Mouse (Mus musculus) liver, embryonic 16.5 days (tissue): ENCODE measurements around the gene H6pd. TPM values are rescaled to one million over a fixed set of nuclear protein-coding genes. Genes with fewer than 3 reads are reported as not detected.

Experiments used
- ATAC-seq: fragments of 200-750 bp; cut with Nextera tagmentation; 2 replicates; pipeline ENCODE4 v1.8.0; 2017; ENCODE audit warnings: low read depth, mild to moderate bottlenecking, moderate number of reproducible peaks, moderate library complexity
- H3K27ac ChIP-seq: fragments of 300-500 bp; sonication (generic); 2 replicates; pipeline ENCODE4 v1.5.1; 2014; ENCODE audit warnings: mild to moderate bottlenecking, low read length
- H3K27me3 ChIP-seq: fragments of 300-500 bp; sonication (generic); 2 replicates; pipeline ENCODE4 v1.6.1; 2014; ENCODE audit warnings: low read depth, low read length, mixed read lengths; ENCODE audit not compliant: control insufficient read depth, insufficient read depth
- H3K36me3 ChIP-seq: fragments of 300-500 bp; sonication (generic); 2 replicates; pipeline ENCODE4 v1.6.1; 2014; ENCODE audit warnings: mild to moderate bottlenecking; ENCODE audit not compliant: control insufficient read depth, insufficient read depth
- H3K4me1 ChIP-seq: fragments of 300-500 bp; sonication (generic); 2 replicates; pipeline ENCODE4 v1.6.1; 2014; ENCODE audit warnings: low read depth, low read length, mixed read lengths; ENCODE audit not compliant: control insufficient read depth
- H3K4me2 ChIP-seq: fragments of 300-500 bp; sonication (generic); 2 replicates; pipeline ENCODE4 v1.6.1; 2014; ENCODE audit warnings: low read depth, low read length, mixed read lengths
- H3K4me3 ChIP-seq: fragments of 300-500 bp; sonication (generic); 2 replicates; pipeline ENCODE4 v1.5.1; 2014; ENCODE audit warnings: low read depth, mild to moderate bottlenecking, low read length
- H3K9ac ChIP-seq: fragments of 300-500 bp; sonication (generic); 2 replicates; pipeline ENCODE4 v1.6.1; 2014; ENCODE audit warnings: low read depth, low read length
- H3K9me3 ChIP-seq: fragments of 300-500 bp; sonication (generic); replicated peaks from 2 replicates; pipeline ENCODE4 v1.6.1; 2016; ENCODE audit warnings: low read length; ENCODE audit not compliant: control insufficient read depth
- WGBS: fragments of 180-500 bp; shearing (Covaris S2); extraction: QIAGEN DNeasy Blood & Tissue Kit; methylation state at CpG from one replicate; pipeline ENCODE4 v1.1.7; 2014; ENCODE audit not compliant: insufficient replicate concordance; 5-methylcytosine and 5-hydroxymethylcytosine counted together
- polyA plus RNA-seq: library from polyadenylated mRNA; unstranded; fragments of >200 nt; fragmentation: Nextera tagmentation; extraction: Ambion mirVana; gene quantifications from 2 replicates; pipeline ENCODE4 v1.2.1, GENCODE M21; 2015

The H6pd gene
- polyA plus RNA-seq, 1 experiment from 2014 or later, result 33.7 TPM

DNA sequence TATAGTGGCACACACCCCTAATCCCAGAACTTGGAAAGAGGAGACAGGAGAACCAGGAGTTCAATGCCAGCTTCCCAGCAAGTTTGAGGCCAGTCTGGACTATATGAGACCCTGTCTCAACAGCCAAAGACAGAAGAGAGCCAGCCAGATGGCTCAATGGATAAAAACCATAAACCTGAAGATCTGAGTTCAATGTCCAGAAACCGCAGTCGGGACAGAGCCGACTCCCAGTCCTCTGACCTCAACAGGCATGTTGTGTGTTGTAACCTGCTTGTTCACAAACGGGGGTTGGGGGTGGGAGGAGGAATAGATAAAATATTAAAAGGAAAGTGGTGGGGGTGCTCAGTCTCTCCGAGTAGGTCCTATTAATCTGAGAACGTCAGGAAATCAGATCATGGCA, 43.6 kb downstream of the H6pd start:
- no peaks in the 10 kb centered on the region for H3K36me3 ChIP-seq
- WGBS, result 51% methylated on average over 6 of the region's 6 CpGs
- H3K27me3 ChIP-seq, result no peaks in the 10 kb centered on the region
- H3K4me1 ChIP-seq, result no peaks in the 10 kb centered on the region; the same call in 1 of the 2 replicates
- H3K4me3 ChIP-seq, result no peak overlapping the region
- H3K4me2 ChIP-seq, result no peak overlapping the region
- H3K27ac ChIP-seq, result no peak overlapping the region
- no peaks in the 10 kb centered on the region for H3K9me3 ChIP-seq
- no peak for ATAC-seq
- no peak overlapping the region for H3K9ac ChIP-seq

DNA sequence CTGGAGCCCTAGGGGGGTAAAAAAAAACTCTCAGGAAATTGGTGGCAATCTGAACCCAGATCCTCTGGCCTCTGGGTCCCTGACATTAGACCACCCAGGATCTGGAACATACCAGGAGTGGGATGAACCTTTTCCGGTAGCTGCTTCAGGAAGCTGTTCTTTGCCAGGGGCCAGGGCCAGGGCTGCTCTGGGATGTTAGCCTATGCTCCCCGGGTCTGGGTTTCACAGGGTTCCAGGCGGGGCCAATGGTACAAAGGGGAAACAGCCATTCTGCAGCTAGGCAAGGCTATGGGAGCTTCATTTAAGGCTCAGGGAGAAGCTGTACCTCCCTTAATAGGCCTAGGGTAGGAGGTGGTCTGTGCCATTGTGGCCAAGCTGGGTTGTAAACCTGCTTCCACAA, 44.1 kb downstream of the H6pd start:
- Histone ChIP-seq H3K27ac (no peak overlapping the region), H3K4me2 (no peak overlapping the region), H3K4me3 (no peak overlapping the region), H3K27me3 (no peaks in the 10 kb centered on the region), H3K36me3 (no peaks in the 10 kb centered on the region), H3K9me3 (no peaks in the 10 kb centered on the region), H3K4me1 (no peaks in the 10 kb centered on the region; the same call in 1 of the 2 replicates), H3K9ac (no peak overlapping the region)
- no peak for ATAC-seq
- 43% methylated on average over 3 of the region's 3 CpGs for whole genome bisulfite sequencing

- H3K9ac ChIP-seq, result no peak overlapping the region
- H3K36me3 ChIP-seq, result no peaks in the 10 kb centered on the region
- no peaks in the 10 kb centered on the region for H3K27me3 ChIP-seq
- WGBS, result 64% methylated on average over 8 of the region's 8 CpGs
- H3K4me1 ChIP-seq, result no peaks in the 10 kb centered on the region; the same call in 1 of the 2 replicates
- H3K27ac ChIP-seq, result no peak overlapping the region
- no peak overlapping the region for H3K4me2 ChIP-seq
- no peak overlapping the region for H3K4me3 ChIP-seq
- no peaks in the 10 kb centered on the region for H3K9me3 ChIP-seq
- ATAC-seq, result no peak
Measured at GRCm38 (mm10) chr4:149964285-149964684, 44.5 kb downstream of the H6pd start.

- H3K36me3 ChIP-seq, result no peaks in the 10 kb centered on the region
- no peaks in the 10 kb centered on the region for H3K9me3 ChIP-seq
- no peak overlapping the region for H3K4me3 ChIP-seq
- no peak overlapping the region for H3K9ac ChIP-seq
- no peak overlapping the region for H3K4me2 ChIP-seq
- WGBS, result 70% methylated on average over 7 of the region's 7 CpGs
- peaks cover 28% of the 10 kb centered on the region for H3K27me3 ChIP-seq
- H3K27ac ChIP-seq, result no peak overlapping the region
- peaks cover 4% of the 10 kb centered on the region for H3K4me1 ChIP-seq
- ATAC-seq, result no peak
Measured at GRCm38 (mm10) chr4:149960391-149960790, 48.4 kb downstream of the H6pd start.

DNA sequence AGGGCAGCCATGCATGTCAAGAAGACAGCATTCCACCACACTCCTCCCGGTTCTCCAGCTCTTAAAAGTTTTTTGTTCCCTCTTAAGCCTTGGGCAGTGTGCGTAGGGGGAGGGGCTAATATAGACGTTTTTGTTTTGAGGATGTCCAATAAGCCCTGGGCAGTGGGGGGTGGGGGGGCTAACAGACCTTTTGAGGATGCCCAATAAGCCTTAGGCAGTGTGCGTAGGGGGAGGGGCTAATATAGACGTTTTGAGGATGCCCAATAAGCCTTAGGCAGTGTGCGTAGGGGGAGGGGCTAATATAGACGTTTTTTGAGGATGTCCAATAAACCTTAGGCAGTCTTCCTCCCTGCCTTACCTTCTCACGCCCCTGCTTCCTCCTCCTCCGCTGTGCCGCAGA, 49.0 kb downstream of the H6pd start:
- Histone ChIP-seq H3K27me3 (peaks cover 34% of the 10 kb centered on the region), H3K4me1 (peaks cover 9% of the 10 kb centered on the region), H3K27ac (no peak overlapping the region), H3K4me3 (no peak overlapping the region), H3K36me3 (no peaks in the 10 kb centered on the region), H3K9ac (no peak overlapping the region), H3K9me3 (no peaks in the 10 kb centered on the region), H3K4me2 (no peak overlapping the region)
- ATAC-seq, result no peak
- WGBS, result 51% methylated on average over 10 of the region's 10 CpGs

GRCm38 (mm10) chr4:149958566-149958965, 50.3 kb downstream of the H6pd start:
- 4% methylated on average over 5 of the region's 5 CpGs for WGBS
- Histone ChIP-seq H3K4me2 (no peak overlapping the region), H3K4me1 (peaks cover 13% of the 10 kb centered on the region), H3K4me3 (no peak overlapping the region), H3K27ac (no peak overlapping the region), H3K36me3 (no peaks in the 10 kb centered on the region), H3K9ac (no peak overlapping the region), H3K9me3 (no peaks in the 10 kb centered on the region), H3K27me3 (peaks cover 47% of the 10 kb centered on the region)
- ATAC-seq, result no peak

- H3K9me3 ChIP-seq, result no peaks in the 10 kb centered on the region
- no peak for ATAC-seq
- H3K9ac ChIP-seq, result no peak overlapping the region
- no peak overlapping the region for H3K27ac ChIP-seq
- peaks cover 66% of the 10 kb centered on the region for H3K27me3 ChIP-seq
- H3K4me3 ChIP-seq, result no peak overlapping the region
- peaks cover 13% of the 10 kb centered on the region for H3K4me1 ChIP-seq
- 45% methylated on average over 13 of the region's 13 CpGs for WGBS
- H3K4me2 ChIP-seq, result no peak overlapping the region
- H3K36me3 ChIP-seq, result no peaks in the 10 kb centered on the region
Measured at GRCm38 (mm10) chr4:149956048-149956447, 52.8 kb downstream of the H6pd start.

DNA sequence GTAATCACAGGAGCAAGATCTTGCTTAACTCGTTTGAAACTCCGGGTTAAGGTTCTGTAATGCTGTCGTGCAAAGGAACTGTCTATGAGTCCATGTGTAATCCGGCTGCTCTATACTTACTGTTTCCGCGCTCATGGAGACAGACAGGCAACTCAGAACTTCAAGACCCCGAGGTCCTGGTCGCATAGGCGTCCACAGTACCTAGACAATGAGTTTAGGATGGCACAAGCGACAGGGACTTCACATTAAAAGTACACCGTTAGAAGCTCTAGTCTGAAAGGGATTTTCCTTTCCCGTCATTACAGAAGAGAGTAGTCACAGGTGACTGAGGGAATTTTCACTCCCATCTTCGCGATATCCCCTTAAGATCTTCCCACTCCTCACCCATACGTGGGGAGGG, 53.2 kb downstream of the H6pd start:
- Histone ChIP-seq H3K4me1 (peaks cover 13% of the 10 kb centered on the region), H3K27ac (no peak overlapping the region), H3K9ac (no peak overlapping the region), H3K36me3 (no peaks in the 10 kb centered on the region), H3K27me3 (peaks cover 66% of the 10 kb centered on the region), H3K4me2 (peak overlapping the region; percentile 57), H3K9me3 (no peaks in the 10 kb centered on the region), H3K4me3 (peak overlapping the region; percentile 40)
- ATAC-seq, result no peak
- 16% methylated on average over 15 of the region's 15 CpGs for WGBS

GRCm38 (mm10) chr4:149954893-149955439, 53.9 kb downstream of the H6pd start, which contains the start of gene Spsb1:
TSS of gene Spsb1 (minus strand) at chr4:149955043.
- H3K4me1 ChIP-seq, result peaks cover 13% of the 10 kb centered on the region
- no peak within 1 kb of the TSS for H3K27ac ChIP-seq
- no peaks in the 10 kb centered on the region for H3K9me3 ChIP-seq
- peak within 1 kb of the TSS; percentile 59 for H3K4me3 ChIP-seq
- ATAC-seq, result peak; percentile 93
- WGBS, result under 1% methylated on average over 49 of the region's 51 CpGs
- peaks cover 66% of the 10 kb centered on the region for H3K27me3 ChIP-seq
- peak within 1 kb of the TSS; percentile 39; the same call in 1 of the 2 replicates for H3K9ac ChIP-seq
- peak within 1 kb of the TSS; percentile 85 for H3K4me2 ChIP-seq
- H3K36me3 ChIP-seq, result no peaks in the 10 kb centered on the region
